In the genomic region with DNA sequence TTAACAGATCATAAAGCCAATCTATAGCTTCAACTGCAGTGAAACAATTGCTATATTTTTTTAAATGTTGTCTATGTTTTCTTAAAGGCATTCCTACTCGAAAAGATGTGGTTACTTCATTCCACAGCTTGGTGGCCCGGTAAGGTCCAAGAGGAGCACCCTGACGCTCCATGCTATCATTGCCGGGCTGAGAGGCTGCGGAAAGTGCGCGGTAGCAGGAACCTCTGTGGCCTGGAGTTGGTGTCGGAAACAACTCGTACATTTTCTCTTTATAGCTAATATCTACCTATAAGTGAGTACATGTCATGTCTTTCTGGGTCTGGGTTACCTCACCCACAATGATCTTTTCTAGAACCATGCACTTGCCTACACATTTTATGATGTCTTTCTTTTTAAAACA, we compare ENCODE assay signal across 6 mouse cellular contexts.
DNase-seq lines count a peak whose midpoint lies in the region; ATAC-seq lines count a peak whose summit lies in the region.
"Not testable (repeated sequence)": the region's sequence is repeated elsewhere in the genome, so short reads cannot be mapped to it uniquely, and the experiment has no call there.

No protein-coding gene starts in this region.

- H3K9ac ChIP-seq in liver, embryonic 13.5 days; midbrain, embryonic 11.5 days (ENCODE audit: low read length): not testable (repeated sequence)

- not testable (repeated sequence) for DNase-seq in liver, embryonic 13.5 days; midbrain, embryonic 11.5 days (ENCODE audit: low spot score, missing footprints)

- ATAC-seq in activated CD4-positive, CD25-positive, alpha-beta regulatory T cell, adult 4 months: peak; percentile 86
- peak; percentile 100 for ATAC-seq in erythroid progenitor cell, adult 5-6 weeks (replicated peaks; ENCODE audit: low FRiP score, poor library complexity, severe bottlenecking)
- ATAC-seq in inflammation-experienced regulatory T-cells, adult 6 months: peak; percentile 73
- peak; percentile 79 for ATAC-seq in liver, embryonic 13.5 days (ENCODE audit: low read depth)
- peak; percentile 100 for ATAC-seq in megakaryocyte, adult 5-6 weeks (ENCODE audit: poor library complexity, severe bottlenecking)
- 0 out of 2 replicates have a peak, but pooled peaks have one; percentile 57 for ATAC-seq in midbrain, embryonic 11.5 days (ENCODE audit: low FRiP score)

- H3K4me1 ChIP-seq in liver, embryonic 13.5 days (replicated peaks); midbrain, embryonic 11.5 days (ENCODE audit: control insufficient read depth, insufficient read depth, low read length): not testable (repeated sequence)

- H3K27me3 ChIP-seq in liver, embryonic 13.5 days; midbrain, embryonic 11.5 days (ENCODE audit: control insufficient read depth, insufficient read depth, low read length): not testable (repeated sequence)

- H3K4me2 ChIP-seq in liver, embryonic 13.5 days; midbrain, embryonic 11.5 days: not testable (repeated sequence)

- H3K36me3 ChIP-seq in liver, embryonic 13.5 days; midbrain, embryonic 11.5 days (ENCODE audit: control insufficient read depth, insufficient read depth, low read length): not testable (repeated sequence)

- H3K27ac ChIP-seq in liver, embryonic 13.5 days; midbrain, embryonic 11.5 days (ENCODE audit: low read depth, low read length): not testable (repeated sequence)

- WGBS in liver, embryonic 13.5 days (ENCODE audit: insufficient replicate concordance): 73% methylated on average over 9 of the region's 9 CpGs
- 92% methylated on average over 9 of the region's 9 CpGs for WGBS in midbrain, embryonic 11.5 days

- H3K4me3 ChIP-seq in liver, embryonic 13.5 days (replicated peaks); midbrain, embryonic 11.5 days (ENCODE audit: low read depth, low read length): not testable (repeated sequence)

- not testable (repeated sequence) for H3K9me3 ChIP-seq in liver, embryonic 13.5 days (replicated peaks); midbrain, embryonic 11.5 days (ENCODE audit: control insufficient read depth, low read length)
